Mouse (Mus musculus) cortical plate, adult 2 months (tissue): ENCODE data around the gene Ankmy1.

Experiments
- CTCF ChIP-seq: fragments of 200-500 bp; IDR thresholded peaks from 2 replicates; pipeline ENCODE4 v1.5.1; 2011; ENCODE audit warnings: mild to moderate bottlenecking, control low read depth, low read length; ENCODE audit not compliant: insufficient read depth; ENCODE audit errors: extremely low read depth
- POLR2A ChIP-seq: fragments of 200-500 bp; IDR thresholded peaks from 2 replicates; pipeline ENCODE4 v1.6.1; 2011; ENCODE audit warnings: mild to moderate bottlenecking, low read length, control low read depth; ENCODE audit not compliant: insufficient read depth; ENCODE audit errors: extremely low read depth

GRCm38 (mm10) chr1:92950607-92951006, 47.9 kb upstream of the Ankmy1 start, which contains the start of gene Gpr35:
- TF ChIP-seq CTCF (no peak), POLR2A (no peak)
